Mouse (Mus musculus): ENCODE measurements at regions not wholly inside any gene's neighbourhood (a gene's known extent, or its start where the extent isn't known, plus 50 kb on each side); places are given as distances from the start of the nearest gene placed in this dataset.

- no peak for DNase-seq
These were observed 76.5 kb downstream of the Gja1 start for GRCm38 (mm10) chr10:56453578-56454069.

DNA sequence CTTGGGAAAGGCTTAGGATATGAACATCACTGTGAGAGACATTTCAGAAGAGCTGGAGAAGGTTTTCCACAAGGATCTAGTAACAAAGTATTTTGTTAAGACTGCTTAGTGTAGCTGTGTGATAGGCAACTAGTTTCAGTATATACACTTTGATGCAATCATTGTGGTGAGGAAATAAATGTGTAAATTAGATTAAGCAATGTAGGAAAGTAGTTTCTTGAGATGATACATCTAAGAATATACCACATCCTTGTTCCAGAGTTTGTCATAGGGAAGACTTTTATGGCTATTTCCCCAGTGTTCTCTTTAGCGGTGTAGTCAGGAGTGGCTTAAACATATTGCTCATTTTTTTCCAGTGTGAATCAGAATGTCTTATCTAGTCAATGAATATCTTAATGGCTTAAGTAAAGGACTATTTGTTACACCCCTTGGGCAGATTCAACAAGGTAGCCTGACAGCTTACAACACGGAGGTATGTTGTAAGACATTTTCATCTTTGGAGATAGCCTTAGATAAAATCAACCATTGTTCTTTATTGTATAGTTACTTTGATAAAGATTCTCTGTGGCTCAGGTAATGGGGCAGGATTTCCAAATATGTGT is 78.8 kb downstream of the Gja1 start:
- intact Hi-C loops (cut with DNase I): no loop called here

More at GRCm38 (mm10) chr10:56453578-56454069, 76.5 kb downstream of the Gja1 start:
- intact Hi-C loops (cut with DNase I): no loop called here

DNA sequence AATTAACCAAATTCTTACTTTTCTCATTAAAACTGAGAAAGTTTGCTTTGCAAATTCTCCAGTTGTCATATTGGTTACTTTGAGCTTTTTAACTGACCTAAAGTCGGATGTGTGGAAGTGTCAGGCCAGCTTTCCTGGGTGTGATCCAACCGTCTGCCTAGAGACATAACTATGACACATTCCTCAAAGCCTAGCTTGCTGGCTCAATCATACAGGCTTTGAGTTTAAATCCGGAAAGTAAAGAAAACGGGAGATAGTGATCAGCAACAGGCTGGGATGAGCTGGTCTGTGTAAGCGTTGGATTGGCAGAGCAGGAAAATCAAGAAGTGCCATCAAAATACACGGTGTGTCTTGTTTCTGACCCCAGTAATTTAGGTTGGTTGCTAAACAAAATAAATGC is 91.4 kb downstream of the Gja1 start:
- intact Hi-C loops (cut with DNase I): loop anchor here (5.0 kb wide), 1 partner anchor 91 kb away; the partner anchor contains the start of gene Gja1
- peak; percentile 69 to 71 for DNase-seq

More for the DNA sequence above, 78.8 kb downstream of the Gja1 start:
- DNase-seq: no peak

GRCm38 (mm10) chr10:56468993-56469712 is 92.0 kb downstream of the Gja1 start:
- peak; percentile 61 to 72 for DNase-seq
- intact Hi-C loops (cut with DNase I): loop anchor here (5.0 kb wide), 1 partner anchor 92 kb away; the partner anchor contains the start of gene Gja1

- intact Hi-C loops (cut with DNase I): loop anchor here (5.0 kb wide), 1 partner anchor 93 kb away; the partner anchor contains the start of gene Gja1
- no peak for DNase-seq
These were observed 92.8 kb downstream of the Gja1 start for GRCm38 (mm10) chr10:56469895-56470294.

DNA sequence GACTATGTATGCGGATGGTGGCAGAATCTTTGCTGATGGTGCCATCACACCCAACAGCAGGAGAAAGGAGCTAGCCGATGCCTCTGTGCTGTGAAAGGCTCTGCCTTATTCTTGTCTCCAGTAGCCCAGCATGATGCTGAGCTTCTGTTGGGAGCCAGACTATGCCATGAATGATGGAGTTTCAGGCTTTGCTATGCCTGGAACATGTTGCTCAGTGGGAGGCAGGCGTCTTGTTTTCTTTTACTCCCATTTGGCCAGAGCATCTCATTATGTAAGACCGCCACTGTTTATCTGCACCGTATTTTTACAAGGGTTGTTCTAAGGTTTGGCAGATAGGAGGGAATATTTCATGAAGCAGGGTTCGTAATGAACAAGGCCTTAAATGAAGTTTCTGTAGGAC is 97.8 kb downstream of the Gja1 start:
- DNase-seq: no peak
- intact Hi-C loops (cut with DNase I): no loop called here

DNA sequence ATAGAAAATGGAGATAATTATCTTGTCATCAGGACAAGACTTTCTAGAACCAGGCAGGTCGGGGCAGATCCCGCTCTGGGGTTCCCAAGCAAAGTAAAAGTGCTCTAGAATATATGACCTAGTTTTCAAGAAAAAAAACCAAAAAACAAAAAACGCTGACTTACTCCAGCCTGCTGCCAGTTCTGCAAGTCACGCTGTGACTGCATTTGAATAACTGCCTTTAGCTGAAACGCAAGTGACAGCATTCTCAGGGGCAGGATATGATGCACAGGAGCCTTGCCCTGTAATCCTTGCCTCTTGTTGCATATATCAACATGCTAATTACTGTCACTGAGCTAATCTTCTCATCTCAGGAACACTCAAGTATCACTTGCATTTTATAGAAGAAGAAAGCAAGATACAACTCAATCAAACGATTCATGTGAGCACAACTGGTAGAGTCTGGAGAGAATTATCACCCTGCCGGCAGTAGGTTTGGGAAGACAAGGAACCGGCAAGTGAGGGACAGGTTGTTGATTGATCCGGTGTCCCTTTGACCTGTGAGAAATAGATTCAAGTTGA is 105.1 kb downstream of the Gja1 start:
- intact Hi-C loops (cut with DNase I): no loop called here

GRCm38 (mm10) chr10:56484931-56485330 is 107.8 kb downstream of the Gja1 start:
- intact Hi-C loops (cut with DNase I): no loop called here

More for the DNA sequence above, 105.1 kb downstream of the Gja1 start:
- no peak for DNase-seq

DNA sequence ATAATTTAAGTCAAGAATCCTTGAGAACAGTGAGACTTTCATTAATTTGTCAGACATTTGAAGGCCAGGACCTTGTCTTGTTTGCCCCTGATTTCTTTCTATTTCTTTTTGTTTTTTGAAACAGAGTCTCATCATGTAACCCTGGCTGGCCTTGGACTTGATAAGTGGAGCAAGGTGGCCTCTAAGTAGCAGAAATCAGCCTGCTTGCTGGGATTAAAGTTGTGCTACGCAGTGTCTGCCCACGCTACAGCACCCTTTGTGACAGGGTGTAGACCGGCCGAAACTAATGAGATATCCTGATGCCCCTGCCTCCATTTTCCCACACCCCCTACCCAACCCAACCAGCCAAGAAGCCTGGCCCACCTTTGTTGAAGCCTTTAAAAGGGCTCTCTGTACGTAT is 108.6 kb downstream of the Gja1 start:
- intact Hi-C loops (cut with DNase I): no loop called here
- no peak for DNase-seq

More at GRCm38 (mm10) chr10:56484931-56485330, 107.8 kb downstream of the Gja1 start:
- no peak for DNase-seq

- intact Hi-C loops (cut with DNase I): no loop called here
- peak; percentile 28 to 44 for DNase-seq
These were observed 109.5 kb downstream of the Gja1 start for GRCm38 (mm10) chr10:56486584-56486983.

- intact Hi-C loops (cut with DNase I): no loop called here
- no peak for DNase-seq
These were observed 116.3 kb downstream of the Gja1 start for GRCm38 (mm10) chr10:56493461-56493860.

DNA sequence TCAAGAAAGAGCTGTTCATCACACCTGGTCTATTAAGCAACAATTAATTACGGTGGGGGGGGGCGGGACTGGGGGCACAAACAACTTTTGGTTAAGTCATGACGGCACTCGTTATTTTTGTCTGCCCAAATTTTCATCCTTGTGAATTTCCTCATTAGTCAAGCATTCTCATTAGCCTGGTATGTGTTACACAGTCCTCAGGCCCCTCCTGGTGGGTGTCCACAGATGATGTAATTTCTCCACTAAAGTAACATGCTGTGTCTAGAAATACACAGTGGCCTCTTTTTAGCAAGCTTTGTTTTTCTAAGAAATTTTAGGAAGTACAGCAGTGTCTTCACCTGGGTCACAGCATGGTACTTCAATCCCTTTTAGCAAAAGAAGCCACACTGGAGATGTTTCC is 118.2 kb downstream of the Gja1 start:
- intact Hi-C loops (cut with DNase I): no loop called here
- DNase-seq: no peak

DNA sequence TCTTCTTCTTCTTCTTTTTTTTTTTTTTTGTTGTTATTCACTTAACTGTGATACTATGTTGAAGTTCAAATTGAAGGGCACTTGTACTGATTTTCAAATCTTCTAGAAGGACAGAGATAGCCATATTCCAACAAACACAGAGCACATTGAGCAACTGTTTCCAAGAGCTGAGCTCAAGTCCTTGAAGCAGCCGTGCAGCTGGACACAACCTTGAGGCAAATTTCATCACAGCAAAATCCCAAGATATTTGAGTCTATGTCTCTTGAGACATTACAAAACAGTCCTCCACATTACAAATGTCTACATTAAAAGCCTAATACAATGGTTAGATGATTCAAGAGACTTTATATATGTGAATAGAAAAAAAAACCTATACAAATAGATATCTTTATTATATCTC is 141.9 kb downstream of the Gja1 start:
- intact Hi-C loops (cut with DNase I): no loop called here
- DNase-seq: no peak

GRCm38 (mm10) chr10:56525791-56526190 is 148.7 kb downstream of the Gja1 start:
- no peak for DNase-seq
- intact Hi-C loops (cut with DNase I): no loop called here

GRCm38 (mm10) chr10:56537091-56537490 is 160.0 kb downstream of the Gja1 start:
- DNase-seq: no peak
- intact Hi-C loops (cut with DNase I): no loop called here

GRCm38 (mm10) chr10:56539827-56540511 is 162.8 kb downstream of the Gja1 start:
- no peak for DNase-seq
- intact Hi-C loops (cut with DNase I): no loop called here

DNA sequence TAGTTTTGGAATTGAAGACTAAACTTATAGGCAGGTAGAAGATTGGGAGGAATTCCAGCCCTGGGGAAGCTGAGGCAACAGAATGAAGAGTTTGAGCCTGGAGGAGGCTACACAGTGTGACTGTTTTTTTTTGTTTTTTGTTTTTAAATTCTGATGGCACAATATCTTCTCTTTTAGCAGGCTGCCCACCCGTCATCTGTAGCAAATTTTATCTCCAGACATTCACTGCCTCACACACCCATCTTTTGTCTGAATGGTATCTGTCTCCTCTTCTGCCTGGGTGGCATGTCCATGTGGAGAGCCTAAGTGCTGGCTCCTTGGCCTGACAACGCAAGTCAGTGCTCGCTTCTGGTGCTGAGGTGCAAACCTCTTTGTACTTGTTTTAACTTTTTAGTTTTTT is 165.0 kb downstream of the Gja1 start:
- DNase-seq: no peak
- intact Hi-C loops (cut with DNase I): no loop called here

GRCm38 (mm10) chr10:56545989-56546388 is 168.9 kb downstream of the Gja1 start:
- intact Hi-C loops (cut with DNase I): no loop called here
- DNase-seq: no peak

DNA sequence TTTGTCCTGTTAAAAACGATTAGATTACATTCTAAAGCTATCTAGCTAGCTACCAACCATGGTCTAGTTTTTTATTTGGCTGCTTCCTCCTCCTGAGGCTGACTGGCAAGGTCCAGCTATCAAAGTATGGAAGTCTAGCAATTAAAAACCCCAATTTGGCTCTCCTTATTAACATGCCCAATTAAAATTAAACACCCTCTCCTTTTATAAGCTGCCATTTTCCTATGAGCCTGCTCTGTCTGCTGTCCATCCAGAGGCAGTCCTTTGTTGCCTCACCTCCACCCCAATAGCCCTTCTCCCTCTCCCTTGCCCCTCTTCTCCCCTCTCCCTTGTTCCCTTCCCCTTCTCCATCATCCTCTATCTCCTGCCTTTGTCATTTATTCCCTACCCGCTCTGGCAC is 169.7 kb downstream of the Gja1 start:
- no peak for DNase-seq
- intact Hi-C loops (cut with DNase I): no loop called here

- DNase-seq: no peak
- intact Hi-C loops (cut with DNase I): no loop called here
These were observed 170.7 kb downstream of the Gja1 start for GRCm38 (mm10) chr10:56547825-56548224.

- intact Hi-C loops (cut with DNase I): no loop called here
These were observed 189.8 kb downstream of the Gja1 start for GRCm38 (mm10) chr10:56566836-56567442.

More at GRCm38 (mm10) chr10:56566836-56567442, 189.8 kb downstream of the Gja1 start:
- DNase-seq: no peak

Measured in heart, postnatal 10 days (tissue).